Mouse (Mus musculus): ENCODE data around the gene Catsperz. TPM values are rescaled to one million over a fixed set of nuclear protein-coding genes. Genes with fewer than 3 reads are reported as not detected.

Catsperz gene
- polyA plus RNA-seq, 1 experiment from 2014 or later = 0.73 TPM

GRCm38 (mm10) chr19:6933436-6934194 lies 8.4 kb upstream of the Catsperz start:
- no peak for ATAC-seq (ENCODE audit: low read depth)
- H3K36me3 ChIP-seq = no peaks in the 10 kb centered on the region
- peak overlapping the region; percentile 33 for H3K4me3 ChIP-seq (replicated peaks)
- H3K9me3 ChIP-seq (replicated peaks) = no peaks in the 10 kb centered on the region
- peaks cover 8% of the 10 kb centered on the region for H3K4me1 ChIP-seq (replicated peaks)
- 0 out of 2 replicates have a peak overlapping the region, but pooled peaks have one; percentile 9 for H3K9ac ChIP-seq
- 9% methylated on average over 50 of the region's 58 CpGs for WGBS (ENCODE audit: insufficient replicate concordance)
- H3K27me3 ChIP-seq = peaks cover 78% of the 10 kb centered on the region
- no peak for DNase-seq
- H3K27ac ChIP-seq = no peak overlapping the region
- peak overlapping the region; percentile 53 for H3K4me2 ChIP-seq

GRCm38 (mm10) chr19:6933102-6933435 lies 7.9 kb upstream of the Catsperz start:
- H3K4me1 ChIP-seq (replicated peaks) = peaks cover 8% of the 10 kb centered on the region
- DNase-seq (no peak), ATAC-seq (ENCODE audit: low read depth) (no peak)
- no peaks in the 10 kb centered on the region for H3K9me3 ChIP-seq (replicated peaks)
- no peak overlapping the region for H3K4me3 ChIP-seq (replicated peaks)
- peaks cover 83% of the 10 kb centered on the region for H3K27me3 ChIP-seq
- no peak overlapping the region for H3K4me2 ChIP-seq
- no peaks in the 10 kb centered on the region for H3K36me3 ChIP-seq
- no peak overlapping the region for H3K9ac ChIP-seq
- 18% methylated on average over 4 of the region's 4 CpGs for WGBS (ENCODE audit: insufficient replicate concordance)
- no peak overlapping the region for H3K27ac ChIP-seq

- no peak for DNase-seq
- 37% methylated on average over 1 of the region's 1 CpGs for WGBS (ENCODE audit: insufficient replicate concordance)
These were observed 6.8 kb upstream of the Catsperz start for GRCm38 (mm10) chr19:6932018-6932417.

GRCm38 (mm10) chr19:6931002-6931401 lies 5.8 kb upstream of the Catsperz start:
- Histone ChIP-seq H3K27ac (no peak overlapping the region), H3K27me3 (peaks cover 97% of the 10 kb centered on the region)
- WGBS (ENCODE audit: insufficient replicate concordance) = 0% methylated on average over 2 of the region's 2 CpGs

More at GRCm38 (mm10) chr19:6932018-6932417, 6.8 kb upstream of the Catsperz start:
- Histone ChIP-seq H3K9ac (no peak overlapping the region), H3K36me3 (no peaks in the 10 kb centered on the region), H3K4me1 (replicated peaks) (peaks cover 9% of the 10 kb centered on the region), H3K27ac (no peak overlapping the region), H3K9me3 (replicated peaks) (no peaks in the 10 kb centered on the region), H3K4me3 (replicated peaks) (no peak overlapping the region), H3K4me2 (no peak overlapping the region), H3K27me3 (peaks cover 91% of the 10 kb centered on the region)
- no peak for ATAC-seq (ENCODE audit: low read depth)

GRCm38 (mm10) chr19:6928080-6928479 lies 2.9 kb upstream of the Catsperz start:
- Histone ChIP-seq H3K27me3 (peaks cover 95% of the 10 kb centered on the region), H3K9me3 (replicated peaks) (no peaks in the 10 kb centered on the region), H3K36me3 (no peaks in the 10 kb centered on the region), H3K9ac (no peak overlapping the region), H3K4me3 (replicated peaks) (no peak overlapping the region), H3K27ac (no peak overlapping the region), H3K4me2 (no peak overlapping the region), H3K4me1 (replicated peaks) (peaks cover 30% of the 10 kb centered on the region)
- DNase-seq (no peak), ATAC-seq (ENCODE audit: low read depth) (no peak)
- 15% methylated on average over 9 of the region's 9 CpGs for WGBS (ENCODE audit: insufficient replicate concordance)

More at GRCm38 (mm10) chr19:6931002-6931401, 5.8 kb upstream of the Catsperz start:
- no peak for DNase-seq
- Histone ChIP-seq H3K4me1 (replicated peaks) (peaks cover 19% of the 10 kb centered on the region), H3K9ac (no peak overlapping the region), H3K4me3 (replicated peaks) (no peak overlapping the region), H3K9me3 (replicated peaks) (no peaks in the 10 kb centered on the region), H3K4me2 (no peak overlapping the region), H3K36me3 (no peaks in the 10 kb centered on the region)
- ATAC-seq (ENCODE audit: low read depth) = no peak

- Histone ChIP-seq H3K4me1 (replicated peaks) (peaks cover 40% of the 10 kb centered on the region), H3K9ac (peak overlapping the region; percentile 4; the same call in 1 of the 2 replicates), H3K27me3 (peaks cover 81% of the 10 kb centered on the region), H3K9me3 (replicated peaks) (no peaks in the 10 kb centered on the region), H3K4me3 (replicated peaks) (peak overlapping the region; percentile 27), H3K36me3 (no peaks in the 10 kb centered on the region), H3K4me2 (peak overlapping the region; percentile 38), H3K27ac (no peak overlapping the region)
- 20% methylated on average over 26 of the region's 26 CpGs for WGBS (ENCODE audit: insufficient replicate concordance)
- ATAC-seq (ENCODE audit: low read depth) (no peak), DNase-seq (no peak)
These were observed 1.5 kb upstream of the Catsperz start for GRCm38 (mm10) chr19:6926559-6927255.

GRCm38 (mm10) chr19:6925611-6926329 lies 590 bp upstream of the Catsperz start:
- no peaks in the 10 kb centered on the region for H3K9me3 ChIP-seq (replicated peaks)
- no peak for ATAC-seq (ENCODE audit: low read depth)
- DNase-seq = no peak
- H3K27me3 ChIP-seq = peaks cover 72% of the 10 kb centered on the region
- H3K4me1 ChIP-seq (replicated peaks) = peaks cover 47% of the 10 kb centered on the region
- no peak overlapping the region for H3K27ac ChIP-seq
- WGBS (ENCODE audit: insufficient replicate concordance) = 18% methylated on average over 40 of the region's 40 CpGs
- H3K4me2 ChIP-seq = peak overlapping the region; percentile 42; the same call in 1 of the 2 replicates
- no peaks in the 10 kb centered on the region for H3K36me3 ChIP-seq
- no peak overlapping the region for H3K9ac ChIP-seq
- H3K4me3 ChIP-seq (replicated peaks) = peak overlapping the region; percentile 10; the same call in 1 of the 2 replicates

GRCm38 (mm10) chr19:6924461-6925306 lies 496 bp downstream of the Catsperz start:
- 6% methylated on average over 39 of the region's 39 CpGs for WGBS (ENCODE audit: insufficient replicate concordance)
- Histone ChIP-seq H3K4me3 (replicated peaks) (peak overlapping the region; percentile 32), H3K36me3 (no peaks in the 10 kb centered on the region), H3K4me2 (peak overlapping the region; percentile 42), H3K27ac (no peak overlapping the region), H3K4me1 (replicated peaks) (peaks cover 58% of the 10 kb centered on the region), H3K27me3 (peaks cover 62% of the 10 kb centered on the region), H3K9me3 (replicated peaks) (no peaks in the 10 kb centered on the region), H3K9ac (no peak overlapping the region; the same call in 1 of the 2 replicates)
- DNase-seq (peak; percentile 68), ATAC-seq (ENCODE audit: low read depth) (no peak)

GRCm38 (mm10) chr19:6922901-6923735 lies 2.1 kb downstream of the Catsperz start:
- Histone ChIP-seq H3K4me3 (replicated peaks) (peak overlapping the region; percentile 85), H3K36me3 (peaks cover 3% of the 10 kb centered on the region; the same call in 1 of the 2 replicates), H3K9me3 (replicated peaks) (no peaks in the 10 kb centered on the region), H3K27me3 (peaks cover 49% of the 10 kb centered on the region), H3K4me1 (replicated peaks) (peaks cover 73% of the 10 kb centered on the region), H3K9ac (peak overlapping the region; percentile 67), H3K27ac (0 out of 2 replicates have a peak overlapping the region, but pooled peaks have one; percentile 48), H3K4me2 (peak overlapping the region; percentile 100)
- 54% methylated on average over 6 of the region's 6 CpGs for WGBS (ENCODE audit: insufficient replicate concordance)
- ATAC-seq (ENCODE audit: low read depth) (no peak), DNase-seq (no peak)
